Mouse (Mus musculus) urinary bladder, adult 2 months (tissue): ENCODE results near the gene Nyx. TPM values are rescaled to one million over a fixed set of nuclear protein-coding genes. Genes with fewer than 3 reads are reported as not detected.
"Not testable (repeated sequence)": the region's sequence is repeated elsewhere in the genome, so short reads cannot be mapped to it uniquely, and the experiment has no call there.

Source experiments
- DNase-seq: peaks from one replicate; pipeline ENCODE4 v3.0.0; 2022; ENCODE audit warnings: low spot score
- polyA plus RNA-seq: library from polyadenylated mRNA; depleted of rRNA; stranded (reverse); fragments of >200 nt; gene quantifications from 2 replicates; pipeline ENCODE4 v1.2.3, GENCODE M21; 2012; rRNA removed

Nyx gene
- polyA plus RNA-seq: 0.04 and 0.07 TPM in 2 replicates

DNA sequence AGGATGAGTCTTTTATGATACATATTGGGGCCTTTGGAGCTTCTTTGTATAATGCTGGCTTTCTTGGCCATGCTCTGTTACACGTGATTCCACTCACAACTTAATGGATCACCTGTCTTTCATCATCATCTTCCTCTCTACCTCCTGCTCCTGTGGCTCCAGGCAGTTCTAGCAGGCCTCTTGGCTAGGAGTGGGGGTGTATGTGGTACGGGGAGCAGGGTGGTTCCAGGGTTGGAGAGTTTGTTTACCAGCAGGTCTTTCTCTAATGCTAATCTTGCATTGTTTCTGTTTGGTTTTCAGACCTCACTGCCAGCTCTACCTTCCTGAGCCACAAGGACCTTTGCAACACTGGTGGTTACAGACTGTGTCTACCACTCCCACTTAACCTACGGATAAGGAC is at the start of gene Nyx:
Gene Nyx (plus strand): TSS at position 301 of the 400 bp plus-strand sequence.
- DNase-seq: no peak

DNA sequence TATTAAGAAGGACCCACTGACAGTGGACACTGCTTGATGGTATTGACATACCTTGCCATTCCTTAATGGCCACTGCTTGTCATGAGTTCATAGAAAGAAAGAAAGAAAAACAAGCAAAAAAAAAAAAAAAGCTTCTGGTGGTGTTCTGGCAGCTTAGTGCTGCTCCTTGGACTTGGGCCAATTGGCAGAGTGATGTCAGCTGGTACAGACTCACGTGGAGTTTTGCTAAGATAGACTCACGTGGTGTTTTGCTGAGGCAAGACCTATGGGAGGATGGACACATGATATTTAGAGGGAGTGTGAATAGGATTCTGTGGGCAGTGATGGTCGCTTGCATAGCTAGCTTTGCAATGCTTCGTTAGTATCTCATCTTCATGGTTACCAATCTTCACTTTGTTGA is 43.9 kb upstream of the Nyx start:
- no peak for DNase-seq

DNA sequence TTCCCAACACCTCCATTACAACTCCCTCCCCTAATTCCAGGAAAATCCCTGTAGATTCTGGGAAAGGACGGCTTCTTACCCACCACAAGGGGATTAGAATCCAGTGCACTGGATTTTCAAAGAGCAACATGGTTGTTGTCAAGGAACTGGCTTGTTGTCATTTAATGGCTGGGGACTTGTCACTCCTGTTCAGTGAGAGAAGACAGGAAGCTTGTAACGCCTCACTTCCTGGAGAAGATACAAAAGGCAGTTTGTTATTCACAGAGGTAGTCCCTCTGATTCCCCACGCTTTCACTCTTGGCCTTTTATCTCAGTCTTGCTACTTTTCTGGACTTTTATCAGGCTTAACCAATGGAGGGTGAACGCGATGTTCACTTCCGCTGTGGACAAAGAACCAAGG is 34.5 kb upstream of the Nyx start:
- DNase-seq: no peak

DNA sequence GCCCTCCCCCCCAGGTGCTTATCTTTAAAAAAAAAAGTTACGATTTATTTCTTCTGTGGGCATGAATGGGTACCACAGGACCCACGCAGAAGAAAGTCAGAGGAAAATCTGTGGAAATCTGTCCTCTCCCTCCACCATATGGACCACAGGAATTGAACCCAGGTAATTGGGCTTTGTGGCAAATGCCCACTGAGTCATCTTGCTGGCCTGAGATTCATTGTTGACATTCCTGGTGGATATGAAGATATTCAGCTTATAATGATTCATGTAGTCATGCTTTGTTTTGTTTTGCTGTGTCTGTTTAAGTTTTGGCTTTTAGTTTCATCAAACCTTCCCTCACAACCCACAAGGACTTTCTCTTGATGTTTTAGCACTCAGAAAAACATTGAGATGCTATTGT is 29.9 kb upstream of the Nyx start:
- DNase-seq: not testable (repeated sequence)

DNA sequence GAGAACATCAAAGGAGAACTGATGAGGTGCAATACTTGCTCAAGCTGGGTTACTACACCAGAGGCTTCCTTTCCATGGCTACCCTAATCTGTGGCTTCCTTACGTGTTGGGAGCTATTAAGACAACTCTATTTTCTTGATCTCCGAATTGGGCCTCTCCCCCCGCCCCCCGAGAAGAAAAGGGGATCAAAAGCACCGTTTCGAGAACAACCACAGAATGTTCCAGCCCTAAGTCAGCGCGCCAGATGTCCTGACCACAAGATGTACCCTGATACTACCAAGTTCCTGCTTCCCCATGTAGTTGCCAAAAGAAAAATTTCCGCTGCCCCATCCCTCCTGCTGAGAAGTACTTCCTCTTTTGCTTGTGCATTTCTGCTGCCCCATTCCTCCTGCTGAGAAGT is 9.4 kb upstream of the Nyx start:
- not testable (repeated sequence) for DNase-seq

DNA sequence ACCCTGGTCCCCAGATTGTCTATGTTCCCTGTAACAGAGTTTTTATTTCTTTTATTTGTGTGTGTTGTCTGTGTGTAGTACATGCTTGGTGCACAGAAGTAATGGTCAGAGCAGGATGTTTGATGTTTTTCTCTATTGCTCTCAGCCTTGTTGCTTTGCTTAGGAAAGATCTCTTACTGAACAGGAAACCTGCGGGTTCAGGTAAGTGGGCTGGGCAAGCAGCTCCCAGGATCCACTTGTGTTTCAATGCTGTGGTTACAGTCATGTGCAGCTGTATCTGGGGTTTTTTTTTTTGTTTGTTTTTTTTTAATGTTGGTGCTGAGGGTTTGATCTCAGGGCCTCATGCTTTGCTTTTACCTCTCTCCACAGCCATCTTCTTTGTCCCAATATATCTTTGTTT is 7.1 kb upstream of the Nyx start:
- DNase-seq: no peak

DNA sequence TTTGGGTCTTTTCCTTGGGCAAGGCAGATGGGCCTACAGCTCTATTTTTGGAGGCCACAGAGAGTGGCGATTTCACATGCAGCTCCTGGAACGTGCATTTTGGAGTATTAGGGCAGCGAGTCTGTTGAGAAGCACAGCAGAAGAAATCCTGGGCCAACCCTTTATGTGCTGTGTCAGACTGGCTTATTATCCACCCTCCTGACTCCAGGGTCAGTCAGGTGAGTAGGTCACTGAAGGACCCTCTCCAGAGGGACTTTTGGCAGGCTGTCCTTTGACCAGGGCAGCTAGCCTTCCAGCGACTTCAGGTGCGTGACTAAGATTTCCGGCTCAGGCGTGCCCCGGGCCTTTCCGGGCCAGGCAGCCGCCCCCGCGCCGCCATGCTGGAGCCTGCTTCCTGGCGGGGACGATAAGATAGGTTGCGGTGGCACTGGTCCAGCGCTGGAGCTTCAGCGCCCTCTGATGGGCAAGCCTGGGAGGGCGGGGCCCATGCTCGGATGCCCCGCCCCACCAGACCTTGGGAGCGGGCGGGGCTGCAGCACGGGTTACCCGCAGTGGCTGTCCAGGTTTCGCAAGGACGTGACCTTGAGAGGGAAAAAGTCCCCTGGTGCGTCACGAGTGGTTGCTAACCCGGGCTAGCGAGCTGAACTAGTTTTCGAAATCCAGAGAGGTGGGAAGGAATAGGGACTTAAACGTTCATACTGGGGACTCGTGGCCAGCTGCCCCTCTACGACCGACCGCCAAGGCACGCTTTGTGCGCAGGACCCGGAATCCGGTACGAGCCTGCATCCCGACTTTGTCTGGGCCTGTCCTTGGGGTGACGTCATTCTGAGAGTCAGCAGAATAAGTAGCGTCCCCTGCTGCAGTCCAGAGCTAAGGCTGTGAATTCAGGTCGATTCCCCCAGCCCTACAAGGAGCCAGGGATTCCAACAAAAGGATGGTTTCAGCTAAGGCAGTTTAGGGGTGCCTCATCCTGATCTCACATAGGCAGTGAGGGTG is 4.3 kb upstream of the Nyx start:
- peak; percentile 76 for DNase-seq

DNA sequence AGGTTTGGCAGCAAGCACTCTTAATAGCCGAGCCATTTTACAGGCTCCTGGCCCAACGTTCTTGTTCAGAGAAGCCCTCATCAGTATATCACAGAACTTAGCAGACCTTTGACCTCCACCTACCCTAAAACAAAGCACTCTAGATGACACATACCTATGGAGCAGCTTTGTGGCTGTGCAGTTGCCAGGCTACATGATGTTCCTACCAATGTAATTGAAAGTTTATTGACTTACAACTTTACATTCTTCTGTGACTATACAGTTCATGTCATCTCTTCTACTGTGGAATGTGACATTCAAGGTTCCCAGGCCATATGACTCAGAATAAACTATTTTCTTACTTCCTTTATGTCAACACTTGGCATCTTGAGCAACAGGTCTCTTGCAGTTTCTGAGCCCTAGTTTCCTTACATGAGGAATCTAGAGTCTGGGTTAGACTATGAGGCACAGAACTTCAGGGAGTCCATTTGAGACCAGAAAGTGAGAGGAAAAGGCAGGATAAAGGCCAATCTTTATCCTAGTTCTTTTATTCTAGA is 2.9 kb upstream of the Nyx start:
- DNase-seq: no peak

DNA sequence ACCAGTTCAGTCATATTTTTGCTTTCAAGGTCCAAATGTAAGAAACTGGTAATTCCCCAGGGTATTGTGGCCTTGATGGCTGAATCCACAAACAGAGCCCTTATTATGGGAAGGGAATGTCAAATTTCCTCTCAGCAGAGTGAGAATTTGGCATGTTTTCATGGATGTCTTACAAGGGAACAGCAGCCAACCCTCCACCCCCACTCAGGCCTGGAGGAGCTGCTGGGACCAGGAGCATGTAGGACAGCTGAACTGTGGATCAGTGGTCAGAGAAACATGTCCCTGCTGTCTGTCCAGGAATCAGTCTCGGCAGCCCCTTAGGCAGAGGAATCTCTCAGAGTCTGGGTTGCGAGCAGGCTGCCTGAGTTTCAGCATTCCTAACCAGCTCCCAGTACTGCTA is 771 bp downstream of the Nyx start:
- no peak for DNase-seq

DNA sequence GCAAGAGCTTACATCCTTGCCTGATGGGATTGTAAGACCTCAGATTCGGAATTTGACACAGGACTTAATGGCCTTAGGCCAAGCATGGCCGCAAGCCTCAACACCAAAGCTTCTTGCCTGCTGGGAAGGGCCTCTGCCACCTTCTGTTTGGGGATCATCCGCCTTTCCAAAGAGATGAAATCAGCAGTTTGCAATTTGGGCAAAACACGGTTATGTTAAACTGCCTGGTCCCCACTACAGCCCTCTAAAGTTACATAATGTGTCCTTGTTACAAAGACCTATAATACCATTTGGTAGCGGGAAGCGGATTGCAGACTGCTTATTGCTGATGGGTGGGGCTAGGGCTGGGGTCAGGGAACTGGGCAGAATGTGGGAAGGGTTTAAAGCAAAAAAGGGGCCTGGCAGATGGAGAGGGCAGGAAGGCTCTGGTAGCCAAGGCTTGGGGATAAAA is 1.2 kb downstream of the Nyx start:
- DNase-seq: no peak

DNA sequence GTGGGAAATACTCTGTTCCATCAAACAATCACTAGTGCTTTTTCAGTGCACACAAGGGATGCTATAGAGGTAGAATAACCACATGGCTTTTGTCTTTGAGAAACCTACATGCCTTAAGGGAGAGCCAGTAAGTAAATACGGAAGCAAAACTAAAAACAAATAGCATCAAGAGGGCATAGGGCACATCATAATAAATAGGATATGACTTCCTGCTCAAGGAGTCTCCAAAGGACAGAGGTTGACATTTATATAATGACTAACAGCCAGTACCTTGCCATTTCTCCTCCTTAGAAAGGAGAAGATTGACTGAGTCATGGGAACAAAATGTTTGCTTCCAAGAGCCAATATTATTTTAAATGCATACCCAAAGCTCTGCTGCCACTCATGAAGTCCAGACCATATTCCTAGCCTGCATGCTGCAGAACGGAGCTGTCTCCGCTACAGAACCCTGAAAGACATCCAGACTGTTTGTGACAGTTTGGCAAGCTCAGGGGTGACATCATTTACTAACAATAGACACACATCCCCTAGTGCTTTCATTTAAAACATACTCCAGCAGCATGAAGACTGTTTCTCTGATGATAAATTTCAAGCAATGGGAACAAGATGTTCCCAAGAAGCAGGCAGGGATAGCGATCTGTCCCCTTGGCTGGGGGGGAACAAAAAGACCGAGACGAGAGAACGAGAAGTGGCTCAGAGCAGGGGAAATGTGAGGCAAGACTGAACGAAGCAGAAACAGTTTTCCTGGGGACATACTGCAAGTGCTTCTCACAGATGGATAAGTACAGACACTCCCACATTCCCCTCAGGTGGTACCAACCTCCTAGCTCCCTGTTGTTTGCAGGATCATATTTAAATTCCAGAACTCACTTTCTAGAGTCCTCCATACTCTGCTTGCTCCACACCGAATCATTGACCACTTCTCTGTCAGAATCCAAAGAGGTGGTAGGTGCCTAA is 3.5 kb downstream of the Nyx start:
- no peak for DNase-seq

DNA sequence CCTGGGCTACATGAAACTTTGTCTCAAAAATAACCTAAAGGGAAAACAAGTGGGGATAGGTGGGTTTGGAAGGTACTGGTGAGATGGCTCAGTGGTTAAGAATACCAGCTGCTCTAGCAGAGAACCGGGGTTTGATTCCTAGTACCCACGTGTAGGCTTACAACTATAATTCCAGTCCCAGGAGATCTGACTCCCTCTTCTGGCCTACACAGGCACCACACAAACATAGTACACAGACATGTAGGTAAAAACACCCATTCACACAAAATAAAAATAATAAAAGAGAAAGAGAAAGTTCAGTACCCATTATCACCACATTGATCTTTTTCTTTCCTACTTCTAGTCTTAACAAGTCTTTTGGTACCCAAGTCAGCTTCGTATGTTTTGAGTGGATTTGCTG is 6.0 kb downstream of the Nyx start:
- no peak for DNase-seq

DNA sequence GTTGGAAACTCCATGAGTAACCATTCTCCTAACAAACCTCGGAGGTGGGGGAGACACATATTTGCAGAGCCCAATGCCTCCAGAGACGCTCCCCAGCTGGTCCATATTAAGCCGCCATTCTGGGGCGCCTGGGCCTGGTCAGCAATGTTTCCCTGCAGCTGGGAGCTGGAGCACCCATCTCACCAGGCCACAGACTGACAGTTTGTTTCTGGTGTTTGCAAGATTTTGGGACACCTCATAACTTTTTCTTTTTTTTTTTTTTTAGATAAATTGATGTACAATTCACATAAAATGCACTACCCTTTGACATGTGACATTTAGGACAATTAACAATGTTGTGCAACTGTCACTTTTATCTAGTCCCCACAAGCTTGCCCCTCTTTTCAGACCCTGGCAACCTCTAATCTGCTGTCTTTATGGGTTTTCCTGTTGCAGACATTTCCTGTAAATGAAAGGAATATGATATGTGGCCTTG is 6.9 kb downstream of the Nyx start:
- DNase-seq: no peak

DNA sequence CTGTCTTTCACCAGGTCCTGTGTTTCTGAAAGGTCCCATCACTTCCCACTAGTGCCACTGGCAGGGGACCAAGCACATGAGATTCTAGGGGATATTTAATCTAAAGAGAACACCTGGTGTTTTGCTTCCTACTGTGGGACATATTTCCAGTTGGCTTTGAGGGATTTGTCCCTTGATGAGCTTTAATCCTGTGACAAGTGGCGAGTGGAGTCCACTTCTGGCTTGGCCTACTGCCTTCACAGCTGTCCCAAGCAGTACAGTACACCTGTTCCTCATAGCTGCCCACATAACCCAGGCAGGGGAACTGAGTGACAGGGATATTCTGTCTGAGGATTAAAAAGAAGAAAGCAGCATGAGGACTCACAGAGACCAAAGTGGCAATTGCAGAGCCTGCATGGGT is 9.5 kb downstream of the Nyx start:
- DNase-seq: no peak

DNA sequence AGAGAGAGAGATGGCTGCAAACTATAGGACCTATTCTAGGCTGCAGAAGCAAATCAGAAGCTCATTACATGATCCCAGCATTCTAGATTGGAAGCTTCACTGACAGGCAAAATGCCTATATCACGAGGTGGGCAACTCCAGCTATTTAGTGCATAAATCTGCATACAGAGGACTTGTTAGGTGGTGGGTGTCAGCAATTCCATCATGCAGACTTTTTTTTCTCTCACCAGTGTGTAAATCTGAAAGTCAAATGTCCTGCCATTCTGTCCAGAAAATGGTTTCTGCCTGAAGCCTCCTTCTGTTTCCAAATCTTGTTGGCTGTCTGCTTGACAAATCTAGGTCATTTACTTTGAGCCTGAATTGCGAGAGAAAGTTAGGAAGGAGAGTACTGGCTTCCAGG is 11.7 kb downstream of the Nyx start:
- DNase-seq: no peak

DNA sequence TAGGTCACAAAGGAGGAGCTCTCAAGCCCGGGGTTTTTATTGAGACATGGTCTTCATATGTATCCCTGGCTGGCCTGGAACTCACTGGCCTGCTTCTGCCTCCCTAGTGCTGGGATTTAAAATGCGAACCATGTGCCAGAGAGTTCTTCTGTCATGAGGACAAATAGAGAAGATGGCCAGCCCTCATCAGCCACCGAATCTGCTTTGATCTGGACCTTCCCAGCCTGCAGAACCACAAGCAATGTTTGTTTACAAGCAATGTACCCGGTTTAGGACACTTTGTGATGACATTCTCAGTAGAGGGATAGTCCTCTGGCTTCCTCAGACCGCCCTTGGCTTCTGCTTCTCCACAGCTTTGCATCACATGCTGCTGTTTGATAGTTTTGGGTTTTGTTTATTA is 12.4 kb downstream of the Nyx start:
- DNase-seq: no peak

DNA sequence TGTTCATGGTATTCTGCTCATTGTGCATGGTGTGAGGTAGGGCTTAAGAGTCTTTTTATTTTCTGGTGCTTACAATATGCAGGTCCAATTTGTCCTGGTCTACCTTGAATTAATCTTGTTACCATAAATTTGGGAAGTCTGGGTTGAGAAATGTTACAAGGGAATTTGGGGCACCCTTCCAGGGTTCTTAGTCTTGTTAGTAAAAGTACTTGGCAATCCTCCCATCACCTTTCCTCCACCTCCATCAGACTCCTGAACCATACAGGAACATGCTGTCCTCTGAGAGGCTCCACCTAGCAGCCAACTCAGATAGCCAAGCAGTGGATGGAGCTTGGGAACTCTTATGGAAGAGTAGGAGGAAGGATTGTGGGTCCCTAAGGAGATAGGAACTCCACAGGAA is 13.7 kb downstream of the Nyx start:
- no peak for DNase-seq

DNA sequence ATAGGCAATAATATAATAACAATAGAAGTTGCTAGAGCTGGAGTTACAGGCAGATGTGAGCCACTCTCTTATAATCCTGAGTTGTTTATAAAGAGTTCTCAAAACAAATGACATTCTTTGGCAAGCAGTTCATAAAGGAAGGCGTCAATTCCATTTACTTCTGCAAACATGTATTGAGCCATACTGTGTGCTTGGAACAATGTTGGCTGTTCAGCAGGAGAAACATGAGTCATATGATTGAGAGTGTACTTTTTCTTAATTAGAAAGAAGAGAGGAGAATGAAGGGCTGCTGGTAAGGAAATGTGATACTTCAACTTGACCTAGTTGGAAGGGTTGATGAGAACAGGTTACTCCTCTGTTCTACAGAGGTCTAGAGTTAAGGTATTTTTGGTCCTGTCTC is 16.7 kb downstream of the Nyx start:
- DNase-seq: no peak

DNA sequence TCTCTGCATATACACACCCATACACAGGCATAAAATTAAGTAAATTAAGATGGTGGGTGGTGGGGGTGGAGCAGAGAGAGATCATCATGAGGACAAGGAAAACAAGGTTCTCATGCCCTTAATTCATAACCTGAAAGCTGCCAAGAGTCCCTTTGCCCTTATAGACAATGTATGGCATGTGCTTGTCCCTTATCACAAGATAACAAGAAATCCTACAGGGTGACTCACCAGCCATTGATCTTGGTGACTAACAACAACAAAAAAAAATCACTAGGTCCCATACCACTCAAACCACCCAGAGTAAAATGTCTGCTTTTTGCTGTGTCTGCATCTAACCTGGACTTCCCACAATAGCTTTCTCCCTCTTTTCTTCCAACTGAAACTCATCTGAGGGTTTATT is 18.5 kb downstream of the Nyx start:
- DNase-seq: no peak

DNA sequence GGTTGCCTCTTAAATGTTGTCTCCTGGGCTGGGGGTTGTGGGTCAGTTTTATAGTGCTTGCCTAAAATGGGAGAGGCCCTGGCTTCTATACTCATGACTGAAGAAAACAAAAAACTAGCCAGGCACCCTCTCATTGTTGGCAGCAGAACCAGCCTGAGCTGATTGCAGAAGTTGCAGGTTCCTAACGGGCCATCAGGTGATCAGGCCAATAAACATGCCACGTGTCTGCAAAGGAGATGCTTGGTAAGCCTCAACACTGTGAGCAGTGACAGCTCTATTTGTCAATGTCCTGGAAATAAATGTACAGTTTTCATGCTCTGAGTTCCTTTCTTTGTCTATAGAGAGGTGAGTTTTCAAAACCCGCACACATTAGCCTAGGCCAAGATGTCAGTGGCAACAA is 23.1 kb downstream of the Nyx start:
- no peak for DNase-seq

DNA sequence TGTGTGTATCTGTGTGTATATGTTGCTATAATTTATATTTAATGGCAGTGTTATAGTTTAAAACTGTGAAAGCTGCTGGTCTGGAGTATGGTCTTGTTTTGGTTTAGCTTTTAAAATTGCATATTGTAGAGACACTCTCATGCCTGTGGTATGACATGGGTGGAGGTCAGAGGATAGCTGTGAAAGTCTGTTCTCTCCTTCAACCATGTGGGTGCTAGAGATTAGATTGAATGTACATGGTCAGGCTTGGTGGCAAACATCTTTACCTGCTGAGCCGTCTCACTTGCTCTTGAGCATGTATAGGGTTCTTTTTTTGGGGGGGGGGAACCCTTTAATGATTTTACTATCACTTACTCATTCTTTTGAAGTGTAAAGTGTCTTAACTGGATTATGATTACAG is 23.9 kb downstream of the Nyx start:
- DNase-seq: no peak

DNA sequence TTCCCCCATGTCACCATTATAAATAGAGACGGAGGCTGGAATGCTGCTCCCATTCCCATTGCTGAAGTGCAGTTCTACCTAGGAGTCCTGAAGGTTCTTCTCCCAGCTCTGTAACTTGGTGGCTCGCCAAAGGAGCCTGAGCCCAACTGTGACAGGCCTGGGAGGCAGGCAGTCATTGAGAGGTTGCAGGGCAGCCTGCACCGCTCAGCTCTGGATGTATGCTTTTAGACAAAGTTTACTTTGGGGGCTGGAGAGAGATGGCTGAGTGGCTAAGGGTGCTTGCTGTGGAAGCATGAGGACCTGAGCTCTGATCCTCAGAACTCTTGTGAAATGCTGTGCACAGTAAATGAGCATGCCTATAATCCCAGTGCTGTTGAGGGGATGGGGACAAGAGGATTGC is 25.0 kb downstream of the Nyx start:
- DNase-seq: no peak
